Mouse (Mus musculus): ENCODE data around the gene Ednra. TPM values are rescaled to one million over a fixed set of nuclear protein-coding genes. Genes with fewer than 3 reads are reported as not detected.

The Ednra gene
- total RNA-seq (2015; ENCODE audit: low replicate concordance) (1.4 and 1.7 TPM in 2 replicates), total RNA-seq (2017; ENCODE audit: low replicate concordance) (0.76 TPM in 1 of 2 replicates, not detected in the other)

GRCm38 (mm10) chr8:77724046-77724930, at the start of gene Ednra:
Gene Ednra (minus strand): TSS chr8:77724464.
- ATAC-seq (replicated peaks; ENCODE audit: low FRiP score, poor library complexity, severe bottlenecking), result no peak

GRCm38 (mm10) chr8:77773831-77774230, 49.6 kb upstream of the Ednra start:
- no peak for ATAC-seq (replicated peaks; ENCODE audit: low FRiP score, poor library complexity, severe bottlenecking)

GRCm38 (mm10) chr8:77773256-77773655, 49.0 kb upstream of the Ednra start:
- ATAC-seq (replicated peaks; ENCODE audit: low FRiP score, poor library complexity, severe bottlenecking), result no peak

GRCm38 (mm10) chr8:77772210-77772886, 48.1 kb upstream of the Ednra start:
- ATAC-seq (replicated peaks; ENCODE audit: low FRiP score, poor library complexity, severe bottlenecking), result no peak

- no peak for ATAC-seq (replicated peaks; ENCODE audit: low FRiP score, poor library complexity, severe bottlenecking)
Measured at GRCm38 (mm10) chr8:77770966-77771365, 46.7 kb upstream of the Ednra start.

GRCm38 (mm10) chr8:77768916-77769315, 44.7 kb upstream of the Ednra start:
- ATAC-seq (replicated peaks; ENCODE audit: low FRiP score, poor library complexity, severe bottlenecking), result no peak

- no peak for ATAC-seq (replicated peaks; ENCODE audit: low FRiP score, poor library complexity, severe bottlenecking)
Measured at GRCm38 (mm10) chr8:77764253-77764652, 40.0 kb upstream of the Ednra start.

GRCm38 (mm10) chr8:77762967-77763366, 38.7 kb upstream of the Ednra start:
- ATAC-seq (replicated peaks; ENCODE audit: low FRiP score, poor library complexity, severe bottlenecking), result no peak

- no peak for ATAC-seq (replicated peaks; ENCODE audit: low FRiP score, poor library complexity, severe bottlenecking)
Measured at GRCm38 (mm10) chr8:77755441-77755840, 31.2 kb upstream of the Ednra start.

- no peak for ATAC-seq (replicated peaks; ENCODE audit: low FRiP score, poor library complexity, severe bottlenecking)
Measured at GRCm38 (mm10) chr8:77753796-77754195, 29.5 kb upstream of the Ednra start.

GRCm38 (mm10) chr8:77752041-77752440, 27.8 kb upstream of the Ednra start:
- ATAC-seq (replicated peaks; ENCODE audit: low FRiP score, poor library complexity, severe bottlenecking), result no peak

- no peak for ATAC-seq (replicated peaks; ENCODE audit: low FRiP score, poor library complexity, severe bottlenecking)
Measured at GRCm38 (mm10) chr8:77750407-77750806, 26.1 kb upstream of the Ednra start.

- ATAC-seq (replicated peaks; ENCODE audit: low FRiP score, poor library complexity, severe bottlenecking), result no peak
Measured at GRCm38 (mm10) chr8:77744476-77744875, 20.2 kb upstream of the Ednra start.

- ATAC-seq (replicated peaks; ENCODE audit: low FRiP score, poor library complexity, severe bottlenecking), result no peak
Measured at GRCm38 (mm10) chr8:77742395-77742794, 18.1 kb upstream of the Ednra start.

GRCm38 (mm10) chr8:77741050-77741777, 16.9 kb upstream of the Ednra start:
- ATAC-seq (replicated peaks; ENCODE audit: low FRiP score, poor library complexity, severe bottlenecking), result no peak

- ATAC-seq (replicated peaks; ENCODE audit: low FRiP score, poor library complexity, severe bottlenecking), result no peak
Measured at GRCm38 (mm10) chr8:77738419-77738818, 14.2 kb upstream of the Ednra start.

GRCm38 (mm10) chr8:77737327-77737726, 13.1 kb upstream of the Ednra start:
- no peak for ATAC-seq (replicated peaks; ENCODE audit: low FRiP score, poor library complexity, severe bottlenecking)

- no peak for ATAC-seq (replicated peaks; ENCODE audit: low FRiP score, poor library complexity, severe bottlenecking)
Measured at GRCm38 (mm10) chr8:77733792-77734191, 9.5 kb upstream of the Ednra start.

GRCm38 (mm10) chr8:77732964-77733363, 8.7 kb upstream of the Ednra start:
- ATAC-seq (replicated peaks; ENCODE audit: low FRiP score, poor library complexity, severe bottlenecking), result no peak

GRCm38 (mm10) chr8:77725406-77725805, 1.1 kb upstream of the Ednra start:
- ATAC-seq (replicated peaks; ENCODE audit: low FRiP score, poor library complexity, severe bottlenecking), result no peak
